ENCODE assay signal across 8 mouse cellular contexts in genomic region chr11:94936045-94936444, GRCm38 (mm10). TPM values are rescaled to one million over a fixed set of nuclear protein-coding genes. Genes with fewer than 3 reads are reported as not detected.
A peak's percentile ranks its signal among the peaks of the same experiment; 100 is the strongest.
DNase-seq lines count a peak whose midpoint lies in the region; ATAC-seq and TF ChIP-seq lines count a peak whose summit lies in the region.

Gene Col1a1 (plus strand): TSS chr11:94936224.

- WGBS in intestine, postnatal 0 days = 24% methylated on average over 19 of the region's 19 CpGs
- 27% methylated on average over 19 of the region's 19 CpGs for WGBS in lung, adult 2 months
- 15% methylated on average over 18 of the region's 19 CpGs for WGBS in stomach, embryonic 14.5 days

- no peaks in the 10 kb centered on the region for H3K9me3 ChIP-seq in ES-E14 (ENCODE audit: control insufficient read depth, insufficient read depth, low read depth, low read length)
- H3K9me3 ChIP-seq in intestine, postnatal 0 days (ENCODE audit: control insufficient read depth) = no peaks in the 10 kb centered on the region
- H3K9me3 ChIP-seq in stomach, embryonic 14.5 days (ENCODE audit: control insufficient read depth, low read depth, low read length) = no peaks in the 10 kb centered on the region

- peaks cover 0 to 3% of the 10 kb centered on the region in 2 experiments; a peak in 1 of 4 replicates for H3K4me1 ChIP-seq in ES-E14 (ENCODE audit: control insufficient read depth in 2 of 2, insufficient read depth in 2 of 2, low read length in 2 of 2, poor library complexity in 1 of 2)
- H3K4me1 ChIP-seq in intestine, postnatal 0 days (replicated peaks; ENCODE audit: control insufficient read depth, insufficient read depth, low read length) = no peaks in the 10 kb centered on the region
- H3K4me1 ChIP-seq in lung, adult 2 months (ENCODE audit: control insufficient read depth, insufficient read depth, low read length) = no peaks in the 10 kb centered on the region; the same call in 1 of the 2 replicates
- H3K4me1 ChIP-seq in stomach, embryonic 14.5 days (ENCODE audit: control insufficient read depth, insufficient read depth, low read length) = peaks cover 38% of the 10 kb centered on the region

- peaks cover 38% of the 10 kb centered on the region for H3K27me3 ChIP-seq in intestine, postnatal 0 days (replicated peaks; ENCODE audit: control insufficient read depth, insufficient read depth, low read length)
- H3K27me3 ChIP-seq in stomach, embryonic 14.5 days (ENCODE audit: control insufficient read depth, insufficient read depth, low read length) = no peaks in the 10 kb centered on the region

- H3K4me2 ChIP-seq in intestine, postnatal 0 days (replicated peaks; ENCODE audit: low read depth) = peak within 1 kb of the TSS; percentile 69
- peak within 1 kb of the TSS; percentile 78 for H3K4me2 ChIP-seq in stomach, embryonic 14.5 days (replicated peaks; ENCODE audit: low read depth, low read length)

- ATAC-seq in intestine, postnatal 0 days = 0 out of 2 replicates have a peak, but pooled peaks have one; percentile 29
- peak; percentile 54; the same call in 1 of the 2 replicates for ATAC-seq in stomach, embryonic 14.5 days (ENCODE audit: insufficient number of reproducible peaks, insufficient read depth, low FRiP score, low read depth)
- no peak for ATAC-seq in megakaryocyte-erythroid progenitor cell, adult 5-6 weeks (replicated peaks; ENCODE audit: low FRiP score, low TSS enrichment, poor library complexity, severe bottlenecking)

- no peaks in the 10 kb centered on the region for H3K36me3 ChIP-seq in ES-E14 (ENCODE audit: control insufficient read depth, insufficient read depth, low read length, poor library complexity, severe bottlenecking)
- 0 out of 2 replicates have a peak, but pooled peaks cover 4% of the 10 kb centered on the region for H3K36me3 ChIP-seq in intestine, postnatal 0 days (ENCODE audit: control insufficient read depth, insufficient read depth)
- H3K36me3 ChIP-seq in stomach, embryonic 14.5 days (ENCODE audit: control insufficient read depth, insufficient read depth, low read length) = peaks cover 28% of the 10 kb centered on the region

- peak within 1 kb of the TSS; percentile 53 to 57 for H3K4me3 ChIP-seq in ES-E14 (ENCODE audit: insufficient read depth in 1 of 2, low read depth in 1 of 2, low read length in 2 of 2, poor library complexity in 1 of 2, severe bottlenecking in 1 of 2)
- H3K4me3 ChIP-seq in intestine, postnatal 0 days (ENCODE audit: low read depth, low read length) = peak within 1 kb of the TSS; percentile 46
- H3K4me3 ChIP-seq in lung, adult 2 months (replicated peaks; ENCODE audit: extremely low read depth, low read depth, low read length) = peak within 1 kb of the TSS; percentile 71
- peak within 1 kb of the TSS; percentile 53 for H3K4me3 ChIP-seq in stomach, embryonic 14.5 days (ENCODE audit: low read depth, low read length)

- no peak within 1 kb of the TSS for H3K27ac ChIP-seq in ES-E14 (ENCODE audit: insufficient read depth, low read depth, low read length, poor library complexity, severe bottlenecking)
- peak within 1 kb of the TSS; percentile 61; the same call in 1 of the 2 replicates for H3K27ac ChIP-seq in intestine, postnatal 0 days (ENCODE audit: low read depth, low read length)
- peak within 1 kb of the TSS; percentile 96 for H3K27ac ChIP-seq in stomach, embryonic 14.5 days (ENCODE audit: low read length)

- TF ChIP-seq CTCF in intestine, postnatal 0 days (IDR thresholded peaks at IDR 0.05; ENCODE audit: low read depth) = no peak
- no peak for TF ChIP-seq CTCF in lung, adult 2 months (IDR thresholded peaks at IDR 0.05; ENCODE audit: insufficient read depth, low read length)

- peak within 1 kb of the TSS; percentile 40; the same call in 1 of the 2 replicates for H3K9ac ChIP-seq in ES-E14 (ENCODE audit: insufficient read depth, low read depth, low read length, poor library complexity, severe bottlenecking)
- H3K9ac ChIP-seq in intestine, postnatal 0 days (ENCODE audit: low read depth, low read length) = peak within 1 kb of the TSS; percentile 49
- H3K9ac ChIP-seq in stomach, embryonic 14.5 days (replicated peaks; ENCODE audit: low read depth, low read length) = peak within 1 kb of the TSS; percentile 92

- DNase-seq in ES-E14 (ENCODE audit: low read depth, low spot score) = no peak
- peak; percentile 12 to 45 for DNase-seq in adrenal gland, postnatal 36 days
- no peak for DNase-seq in gonadal fat pad, adult 2 months (ENCODE audit: low read depth)
- DNase-seq in lung, adult 2 months = peak; percentile 36
- DNase-seq in B cell, adult 2 months = no peak

- TF ChIP-seq POLR2A in lung, adult 2 months (IDR thresholded peaks at IDR 0.05; ENCODE audit: borderline replicate concordance, extremely low read depth, low read depth, low read length) = peak; percentile 97

- in situ Hi-C loops in ES-E14 (cut with MboI; ENCODE audit: low sequenced_read_pairs in 2 of 2, unreplicated experiment in 2 of 2) = loop anchor here in 1 of 2 experiments (5.0 kb wide), 1 partner anchor 74 kb away; no protein-coding TSS in a partner anchor

TF ChIP-seq in ES-E14, 5 proteins besides CTCF, POLR2A, EP300 and RAD21:
- TF ChIP-seq ZC3H11A (IDR thresholded peaks at IDR 0.05; ENCODE audit: borderline replicate concordance, low read depth, low read length) (no peak), CHD2 (IDR thresholded peaks at IDR 0.05; ENCODE audit: low read depth, low read length) (no peak), MAFK (IDR thresholded peaks at IDR 0.05; ENCODE audit: insufficient read depth, low read depth, low read length) (no peak), HCFC1 (IDR thresholded peaks at IDR 0.05; ENCODE audit: borderline replicate concordance, insufficient read depth, low read length) (no peak), ZNF384 (IDR thresholded peaks at IDR 0.05; ENCODE audit: low read depth, low read length) (no peak)

RNA-seq across cellular contexts. Expression of gene Col1a1, which starts in this region (rescaled TPM):
- total RNA-seq in ES-E14 (2012; rRNA removed) = 37.5 and 125 TPM in 2 replicates
- total RNA-seq in adrenal gland, postnatal 36 days (2021) = 100 to 1,000 TPM; 111 to 222 TPM
- polyA plus RNA-seq in gonadal fat pad, adult 2 months (2012; rRNA removed) = 106 and 256 TPM in 2 replicates
- polyA plus RNA-seq in intestine, postnatal 0 days (2015; fragmentation: Nextera tagmentation; extraction: Ambion mirVana) = 338 and 367 TPM in 2 replicates
- polyA plus RNA-seq in lung, adult 2 months (2012; rRNA removed) = 108 and 115 TPM in 2 replicates
- 1,157 and 1,247 TPM in 2 replicates for polyA plus RNA-seq in stomach, embryonic 14.5 days (2014; fragmentation: Nextera tagmentation; extraction: Ambion mirVana)
- total RNA-seq in megakaryocyte-erythroid progenitor cell, adult 5-6 weeks (2014; fragmentation: Nextera tagmentation) = not detected in 2 replicates
- total RNA-seq in megakaryocyte-erythroid progenitor cell, adult 5-6 weeks (2017) = not detected in 2 replicates

Comparison
In these comparisons a context has a peak if more than half of its experiments do, and no peak if none do; other contexts are left out.
1. RNA of gene Col1a1 (total RNA-seq): 111 to 222 TPM in adrenal gland, postnatal 36 days and 37.5 to 125 TPM in ES-E14; not detected in megakaryocyte-erythroid progenitor cell, adult 5-6 weeks; every median in the first group is over 10 times any median in the second.
2. DNase-seq: peak in adrenal gland, postnatal 36 days (2 of 2) and lung, adult 2 months (single experiment); none in ES-E14 (single experiment), gonadal fat pad, adult 2 months (single experiment) and B cell, adult 2 months (0 of 2).
3. H3K9ac ChIP-seq: peak in every context shown above with its lines; median percentile 92 in stomach, embryonic 14.5 days; 49 in intestine, postnatal 0 days; 40 in ES-E14.
4. Peak in every context shown above with its lines, with median percentiles within 50 percentile points of each other: H3K4me3 ChIP-seq.